Mouse (Mus musculus): Measurements from ENCODE around the gene Hist2h2bb.
"Not testable (repeated sequence)": the region's sequence is repeated elsewhere in the genome, so short reads cannot be mapped to it uniquely, and the experiment has no call there.

The Hist2h2bb gene

DNA sequence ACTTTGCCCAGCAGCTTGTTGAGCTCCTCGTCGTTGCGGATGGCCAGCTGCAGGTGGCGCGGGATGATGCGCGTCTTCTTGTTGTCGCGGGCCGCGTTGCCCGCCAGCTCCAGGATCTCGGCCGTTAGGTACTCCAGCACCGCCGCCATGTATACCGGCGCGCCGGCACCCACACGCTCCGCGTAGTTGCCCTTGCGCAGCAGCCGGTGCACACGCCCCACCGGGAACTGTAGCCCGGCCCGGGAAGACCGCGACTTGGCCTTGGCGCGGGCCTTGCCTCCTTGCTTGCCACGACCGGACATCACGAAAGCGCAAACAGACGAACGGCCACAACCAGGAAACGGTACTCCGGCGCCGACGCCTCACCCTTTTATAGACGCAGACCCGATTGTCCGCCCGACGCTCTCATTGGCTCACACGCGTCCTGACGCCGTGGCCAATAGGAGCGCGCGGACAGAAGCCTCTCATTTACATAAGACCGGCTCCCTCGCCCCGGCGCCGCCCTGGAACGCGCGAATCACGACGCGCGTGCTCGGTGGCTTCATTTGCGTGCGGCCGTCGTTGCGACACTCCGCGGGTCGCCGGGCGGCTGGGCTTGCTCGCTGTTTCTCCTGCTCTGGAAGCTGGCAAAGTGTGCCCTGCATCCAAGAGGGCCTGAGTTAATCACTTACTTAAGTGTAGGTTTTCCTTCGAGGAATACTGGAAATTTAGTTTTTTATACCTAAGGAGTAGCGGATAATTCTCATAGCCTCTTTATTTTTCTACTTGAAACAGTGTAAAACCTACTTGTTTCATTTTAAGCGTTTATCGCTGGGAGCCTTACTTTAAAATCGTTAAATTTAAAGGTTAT lies 29.4 kb upstream of the Hist2h2bb start, which contains the start of gene Hist2h2aa2:
TSS of gene Hist2h2aa2 (minus strand) at position 328 of the 850 bp plus-strand sequence.
- peak; percentile 96 to 100 for DNase-seq (ENCODE audit: low spot score in 2 of 2)

DNA sequence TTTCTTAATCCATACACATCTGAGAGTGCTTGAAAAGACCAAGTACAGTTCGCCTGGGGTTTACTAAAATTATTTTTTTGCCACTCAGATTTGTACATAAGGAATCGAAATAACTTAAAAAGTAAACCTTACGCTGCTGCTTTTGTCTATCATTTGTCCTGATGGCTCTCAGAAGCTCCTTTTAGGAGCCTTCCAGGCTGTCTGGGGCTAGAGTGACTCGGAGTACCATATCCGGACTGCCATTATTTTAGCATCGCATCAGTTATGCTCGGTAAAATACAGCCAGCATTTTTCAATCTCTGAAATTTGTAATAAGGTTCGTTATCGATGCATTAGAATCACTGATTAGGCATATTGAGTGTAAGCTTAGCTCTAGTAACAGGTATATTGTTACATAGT lies 28.8 kb upstream of the Hist2h2bb start:
- DNase-seq (ENCODE audit: low spot score in 2 of 2), result no peak

DNA sequence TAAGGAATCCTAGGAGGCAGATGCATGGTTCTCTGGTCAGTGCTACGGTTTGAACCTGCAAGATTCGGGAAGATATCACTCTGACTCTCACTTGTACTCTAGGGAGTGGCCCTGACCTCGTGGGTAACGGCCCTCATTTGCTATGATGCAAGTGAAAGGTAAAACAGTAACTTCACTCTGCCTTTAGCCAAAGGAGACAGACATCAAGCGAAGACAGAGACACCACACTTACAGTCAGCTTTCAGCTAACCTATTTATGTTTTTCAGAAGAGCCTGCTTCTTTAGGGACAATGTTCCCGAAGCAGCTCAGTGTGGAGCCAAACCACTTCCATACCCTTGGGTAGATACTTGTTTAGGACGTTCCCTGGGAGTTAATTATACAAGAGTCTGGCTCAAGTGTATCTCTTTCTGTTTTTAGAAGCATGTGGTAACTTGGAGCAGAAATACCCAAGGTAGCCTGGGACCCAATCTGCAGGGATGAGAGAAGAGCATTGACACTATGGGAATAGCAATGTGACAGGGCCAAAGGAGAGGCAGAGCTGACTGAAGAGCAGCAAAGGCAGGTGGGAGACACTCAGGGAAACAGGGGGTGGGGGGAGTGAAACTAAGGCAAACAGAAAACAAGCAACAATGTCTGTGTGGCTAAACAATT lies 25.5 kb upstream of the Hist2h2bb start:
- DNase-seq (ENCODE audit: low spot score in 2 of 2), result peak in 1 of 2 experiments; percentile 30

DNA sequence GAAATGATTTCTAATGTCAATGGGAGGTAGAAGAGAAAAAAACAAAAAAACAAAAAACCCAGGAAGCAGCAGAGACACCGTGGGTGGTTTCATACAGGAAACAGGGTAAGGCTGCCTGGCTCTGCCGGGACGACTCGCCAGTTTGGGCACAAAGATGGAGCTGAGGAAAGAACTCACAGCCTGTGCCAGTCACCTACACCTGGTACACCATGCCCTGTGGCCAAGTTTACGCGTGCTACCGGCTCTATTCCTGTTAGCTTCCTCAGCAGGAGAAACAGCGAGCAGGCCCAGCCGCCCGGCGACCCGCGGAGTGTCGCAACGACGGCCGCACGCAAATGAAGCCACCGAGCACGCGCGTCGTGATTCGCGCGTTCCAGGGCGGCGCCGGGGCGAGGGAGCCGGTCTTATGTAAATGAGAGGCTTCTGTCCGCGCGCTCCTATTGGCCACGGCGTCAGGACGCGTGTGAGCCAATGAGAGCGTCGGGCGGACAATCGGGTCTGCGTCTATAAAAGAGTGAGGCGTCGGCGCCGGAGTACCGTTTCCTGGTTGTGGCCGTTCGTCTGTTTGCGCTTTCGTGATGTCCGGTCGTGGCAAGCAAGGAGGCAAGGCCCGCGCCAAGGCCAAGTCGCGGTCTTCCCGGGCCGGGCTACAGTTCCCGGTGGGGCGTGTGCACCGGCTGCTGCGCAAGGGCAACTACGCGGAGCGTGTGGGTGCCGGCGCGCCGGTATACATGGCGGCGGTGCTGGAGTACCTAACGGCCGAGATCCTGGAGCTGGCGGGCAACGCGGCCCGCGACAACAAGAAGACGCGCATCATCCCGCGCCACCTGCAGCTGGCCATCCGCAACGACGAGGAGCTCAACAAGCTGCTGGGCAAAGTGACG lies 24.3 kb upstream of the Hist2h2bb start, which contains the start of gene Hist2h2aa1:
TSS of gene Hist2h2aa1 (plus strand) at position 495 of the 884 bp plus-strand sequence.
- DNase-seq (ENCODE audit: low spot score in 2 of 2), result peak; percentile 86 to 93

DNA sequence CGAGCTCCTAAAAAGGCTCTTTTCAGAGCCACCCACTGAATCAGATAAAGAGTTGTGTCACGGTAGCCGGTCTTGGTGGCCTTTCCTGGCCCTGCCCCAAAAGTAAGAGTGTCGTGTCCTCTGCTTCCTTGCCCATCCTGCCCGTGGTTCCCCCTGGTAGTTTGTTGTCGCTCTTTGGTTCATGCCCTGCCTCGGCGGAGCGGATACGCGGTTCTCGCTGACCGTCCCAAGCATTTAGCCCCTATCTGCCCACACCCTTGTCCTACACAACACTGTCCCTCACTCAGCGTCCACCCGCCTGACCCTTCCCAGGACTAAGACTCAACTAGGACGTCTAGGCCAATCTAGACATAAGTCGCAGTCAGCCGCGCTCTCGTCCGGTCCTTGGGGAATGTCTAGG lies 23.5 kb upstream of the Hist2h2bb start:
- peak in 1 of 2 experiments; percentile 51 for DNase-seq (ENCODE audit: low spot score in 2 of 2)

DNA sequence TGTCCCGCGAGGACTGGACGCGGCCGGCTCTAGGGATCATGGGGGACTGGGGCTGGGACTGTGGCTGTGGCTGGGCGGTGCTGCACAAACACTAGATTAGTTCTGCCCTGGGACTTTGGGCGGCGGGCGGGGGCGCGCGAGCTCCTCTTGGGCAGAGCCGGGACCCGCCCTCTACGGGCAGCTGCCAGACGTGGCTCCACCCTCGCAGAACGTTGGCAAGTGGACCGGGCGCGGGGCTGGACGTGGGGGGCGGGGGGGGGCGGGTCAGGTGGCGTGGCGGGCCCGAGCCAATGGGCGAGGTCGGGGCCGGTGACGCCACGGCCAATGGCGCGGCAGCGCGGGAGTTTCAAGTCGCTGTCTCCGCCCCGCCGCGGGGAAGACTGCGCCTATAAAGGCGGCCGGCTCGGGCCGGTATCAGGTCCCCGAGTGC lies 23.1 kb upstream of the Hist2h2bb start, which contains the start of gene Hist2h3c1:
TSS of gene Hist2h3c1 (plus strand) at position 259 of the 430 bp plus-strand sequence.
- not testable (repeated sequence) for DNase-seq (ENCODE audit: low spot score in 2 of 2)

DNA sequence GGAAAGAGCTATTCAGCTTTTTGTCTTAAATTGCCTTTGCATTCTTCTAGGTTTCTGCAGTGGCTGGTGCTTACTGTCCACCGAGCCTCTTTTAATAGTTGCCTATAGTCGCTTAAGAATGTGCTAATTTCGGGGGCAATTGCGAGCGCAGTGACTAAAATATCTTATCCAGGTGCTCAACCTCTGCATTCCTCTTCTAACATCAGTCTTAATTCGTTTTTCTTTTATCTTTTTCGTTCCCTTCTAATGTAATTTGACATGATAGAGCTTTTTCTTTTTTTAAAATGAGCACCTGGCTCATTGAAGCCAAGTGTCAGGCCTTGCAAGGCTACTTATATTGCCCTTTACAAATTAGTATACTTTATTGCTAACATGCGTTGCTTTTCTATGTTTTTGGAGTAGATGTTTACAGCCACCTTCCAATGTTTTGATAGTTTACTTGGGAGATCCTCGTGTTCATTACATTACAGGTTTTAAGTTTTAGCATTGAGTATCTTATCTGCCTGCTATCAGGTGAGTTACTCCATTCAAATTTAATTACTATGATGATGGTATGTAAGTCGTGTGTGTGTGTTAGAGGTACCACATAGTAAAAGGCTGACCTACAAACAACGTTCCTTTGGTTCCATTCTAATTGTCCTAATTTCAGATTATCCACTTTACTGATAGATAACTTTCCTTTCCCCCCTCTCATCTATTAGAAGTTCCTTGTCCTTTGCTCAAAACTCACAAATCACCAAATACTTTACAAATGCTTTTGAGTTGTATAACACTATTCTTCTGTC lies 22.0 kb upstream of the Hist2h2bb start:
- DNase-seq (ENCODE audit: low spot score in 2 of 2), result peak in 1 of 2 experiments; percentile 25

DNA sequence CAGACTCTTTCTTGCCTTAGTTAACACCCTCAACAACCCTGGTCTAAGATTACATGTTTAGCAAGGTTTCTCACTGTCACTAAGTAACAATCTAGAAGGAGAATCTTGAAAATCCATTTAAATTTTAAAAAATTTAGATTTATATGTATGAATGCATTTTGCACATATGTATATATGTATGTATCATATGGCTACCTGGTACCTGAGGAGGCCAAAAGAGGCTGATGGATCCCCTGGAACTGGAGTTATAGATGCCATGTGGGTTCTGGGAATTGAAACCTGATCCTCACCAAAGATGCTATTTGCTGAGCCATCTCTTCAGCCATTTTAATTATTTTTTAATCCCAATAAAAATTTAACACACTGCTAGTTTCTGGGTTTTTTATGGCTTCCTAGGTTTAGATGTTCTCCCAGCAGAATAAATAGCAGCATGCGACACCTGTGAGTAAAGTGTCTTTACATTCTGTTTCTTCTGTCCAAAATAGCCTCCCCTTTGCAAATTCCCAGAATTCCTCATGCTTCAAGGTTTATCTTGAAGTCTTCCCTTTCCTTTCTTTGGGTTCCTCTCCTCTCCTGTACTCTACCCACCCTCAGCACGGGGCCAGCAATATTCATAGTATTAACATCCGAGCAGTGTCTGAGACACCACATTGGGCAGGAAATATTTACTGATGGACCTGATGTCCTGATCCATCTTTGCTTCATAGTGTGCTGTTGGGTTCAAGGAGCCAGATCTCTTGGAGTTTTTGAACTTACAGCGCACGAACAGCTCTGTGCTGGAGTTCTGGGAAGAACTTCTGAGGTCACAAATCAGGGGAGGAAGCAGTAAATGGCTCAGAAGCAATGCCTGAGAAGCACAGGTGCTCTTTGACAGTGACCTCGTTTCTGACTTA lies 21.2 kb upstream of the Hist2h2bb start:
- DNase-seq (ENCODE audit: low spot score in 2 of 2), result peak in 1 of 2 experiments; percentile 45

DNA sequence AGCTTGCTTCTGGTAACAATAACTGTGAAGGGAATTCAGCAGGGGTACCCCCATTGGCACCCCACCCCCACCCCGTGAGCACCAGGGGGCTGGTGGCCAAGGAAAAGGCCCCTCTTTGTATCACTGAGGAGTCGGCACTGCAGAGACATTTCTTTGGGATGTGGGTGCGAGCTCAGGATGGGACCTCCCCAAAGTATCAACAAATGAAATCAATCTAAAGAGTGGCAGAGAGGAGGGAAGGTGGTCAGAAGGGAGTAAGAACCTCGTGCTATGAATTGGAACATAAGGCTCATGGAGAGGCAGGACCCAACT lies 20.6 kb upstream of the Hist2h2bb start:
- DNase-seq (ENCODE audit: low spot score in 2 of 2), result no peak

DNA sequence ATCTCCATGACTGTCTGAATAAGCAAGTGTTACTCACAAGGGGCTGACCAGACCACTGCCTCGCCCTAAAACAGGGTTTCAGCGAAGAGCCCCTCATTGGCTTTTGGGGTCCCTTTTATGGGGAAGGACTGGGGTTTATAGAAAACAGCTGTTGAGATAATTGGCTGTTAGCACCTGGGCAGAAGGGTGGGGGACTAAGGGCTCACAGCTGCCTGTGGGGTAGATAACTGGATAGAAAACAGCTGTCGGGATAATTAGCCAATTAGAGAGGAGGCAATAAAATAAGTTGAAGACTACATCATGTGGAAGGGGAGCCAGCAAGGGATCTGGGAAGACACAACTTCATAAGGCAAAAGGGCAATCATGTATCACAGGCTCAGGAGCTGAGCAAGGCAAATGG lies 18.7 kb upstream of the Hist2h2bb start:
- DNase-seq (ENCODE audit: low spot score in 2 of 2), result no peak

DNA sequence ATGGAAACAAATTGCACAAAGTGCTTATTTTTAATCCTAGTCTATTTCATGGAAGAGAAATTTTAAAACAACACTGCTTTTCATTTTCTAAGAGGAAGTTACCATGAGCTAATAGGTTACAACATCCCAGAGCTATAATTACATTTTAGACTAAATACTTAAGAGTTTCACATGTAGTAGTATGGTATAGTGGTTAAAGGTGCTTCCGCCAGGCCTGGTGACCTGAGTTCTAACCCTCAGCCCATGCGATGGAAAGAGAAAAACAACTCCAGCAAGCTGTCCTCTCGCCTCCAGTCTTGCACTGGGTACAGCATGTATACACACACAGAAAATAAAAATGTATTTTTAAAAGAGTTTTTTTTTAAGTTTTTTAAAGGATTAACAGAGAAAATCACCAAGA lies 17.8 kb upstream of the Hist2h2bb start:
- no peak for DNase-seq (ENCODE audit: low spot score in 2 of 2)

DNA sequence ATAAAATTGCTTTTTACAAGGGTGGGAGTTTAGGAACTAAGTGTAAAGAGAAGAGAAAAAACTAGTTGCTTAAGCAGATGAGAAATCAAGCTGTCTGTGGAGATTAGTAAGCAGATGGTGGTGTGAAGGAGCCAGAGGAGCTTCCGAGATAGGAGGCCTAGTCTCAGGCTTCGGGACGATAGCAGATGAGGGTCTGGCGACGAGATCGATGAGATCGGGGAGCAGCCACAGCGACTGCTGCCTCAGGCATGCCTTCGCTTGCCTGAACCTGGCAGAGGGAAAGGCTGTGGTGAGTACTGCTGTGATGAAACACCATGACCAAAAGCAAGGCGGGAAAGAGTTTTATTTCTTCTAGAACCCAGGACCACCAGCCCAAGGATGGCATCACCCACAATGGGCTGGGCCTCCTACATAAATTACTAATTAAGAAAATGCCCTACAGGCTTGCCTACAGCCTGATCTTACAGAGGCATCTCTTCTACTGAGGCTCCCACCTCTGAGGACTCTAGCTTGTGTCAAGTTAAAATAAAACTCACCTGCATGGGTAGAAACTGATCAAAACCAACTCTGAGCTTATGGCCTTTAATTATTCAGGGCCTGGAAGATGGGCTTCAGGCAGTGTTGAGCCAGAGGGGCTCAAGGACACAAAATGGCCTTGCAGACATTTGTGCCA lies 14.7 kb upstream of the Hist2h2bb start:
- DNase-seq (ENCODE audit: low spot score in 2 of 2), result peak in 1 of 2 experiments; percentile 57

DNA sequence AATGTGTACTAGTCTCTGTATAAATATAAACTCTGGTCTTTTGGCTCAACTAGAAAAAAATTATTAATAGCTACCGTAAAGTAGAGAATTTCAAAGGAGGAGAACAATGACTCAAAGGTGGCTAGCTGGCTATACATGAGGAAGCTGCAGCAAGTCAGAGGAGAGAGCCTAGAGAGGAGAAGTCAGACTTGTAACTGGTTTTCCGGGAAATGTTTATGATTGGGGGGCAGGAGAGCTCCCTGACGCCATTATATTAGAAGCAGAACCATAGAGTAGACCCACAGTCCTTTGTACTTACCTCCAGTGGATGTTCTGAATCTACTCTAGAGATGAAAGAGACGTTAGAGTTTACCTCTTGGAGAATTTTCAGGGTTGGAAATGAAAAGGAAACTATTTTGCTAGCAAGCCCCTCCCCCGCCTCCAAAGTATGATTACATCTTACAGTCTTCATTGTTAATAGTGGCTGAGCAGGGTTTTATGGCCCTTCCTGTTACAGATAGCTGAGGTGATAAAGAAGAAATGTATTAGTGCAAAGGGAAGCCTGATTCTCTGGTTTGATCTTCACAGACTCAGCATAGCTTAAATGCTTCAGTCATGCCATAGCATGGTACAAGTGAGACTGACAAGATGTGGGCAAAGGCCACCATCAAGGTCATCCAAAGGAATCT lies 13.5 kb upstream of the Hist2h2bb start:
- DNase-seq (ENCODE audit: low spot score in 2 of 2), result no peak

DNA sequence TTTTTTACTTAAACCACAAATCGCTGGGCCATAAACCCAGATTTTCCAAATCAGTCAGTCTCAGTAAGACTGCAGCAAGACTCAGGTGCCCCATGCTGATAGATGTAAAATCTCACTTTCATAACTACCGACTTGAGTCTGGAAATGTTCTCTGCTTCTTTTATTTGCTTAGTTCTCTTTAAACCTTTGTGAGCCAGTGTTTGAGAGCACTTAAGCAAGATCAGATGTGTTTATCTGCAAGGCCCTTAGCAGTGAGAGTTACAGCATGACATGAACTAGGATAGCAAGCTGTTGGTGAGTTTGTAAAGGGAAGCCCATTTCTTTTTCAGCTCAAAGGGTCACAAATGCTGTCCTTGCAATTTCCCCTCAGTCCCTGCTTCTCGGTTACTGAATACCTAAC lies 12.4 kb upstream of the Hist2h2bb start:
- no peak for DNase-seq (ENCODE audit: low spot score in 2 of 2)

DNA sequence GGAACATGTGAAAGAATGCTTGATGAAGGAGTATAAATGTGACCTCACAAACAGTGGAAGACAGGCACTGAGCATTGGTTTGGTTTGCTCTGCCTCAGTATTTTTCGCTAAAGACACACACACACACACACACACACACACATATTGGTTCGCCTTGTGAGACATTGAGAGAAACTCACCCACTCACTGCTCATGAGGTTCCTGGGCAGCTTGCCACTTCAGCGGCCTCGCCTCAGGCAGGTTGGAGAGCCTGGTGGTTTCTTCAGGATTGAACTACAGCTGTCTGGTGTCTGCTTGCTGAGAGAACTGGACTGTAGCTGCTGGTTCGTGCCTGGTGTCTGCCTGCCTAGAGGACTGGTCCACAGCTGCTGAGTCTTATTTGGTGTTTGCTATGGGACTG lies 9.3 kb upstream of the Hist2h2bb start:
- no peak for DNase-seq (ENCODE audit: low spot score in 2 of 2)

DNA sequence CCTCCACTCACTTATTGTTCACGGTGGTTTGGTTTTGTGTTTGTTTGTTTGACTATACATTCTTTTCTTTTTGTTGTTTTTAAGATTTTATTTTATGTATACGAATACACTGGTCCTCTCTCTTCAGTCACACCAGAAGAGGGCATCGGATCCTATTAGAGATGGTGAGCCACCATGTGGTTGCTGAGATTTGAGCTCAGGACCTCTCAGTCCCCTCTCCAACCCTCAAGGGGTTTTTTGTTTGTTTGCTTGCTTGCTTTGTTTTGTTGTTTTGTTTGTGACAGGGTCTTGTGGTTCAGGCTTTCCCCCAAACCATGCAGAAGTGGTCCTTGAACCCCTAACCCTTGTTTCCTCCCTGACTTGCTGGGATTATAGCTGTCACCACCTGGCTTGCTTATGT lies 7.9 kb upstream of the Hist2h2bb start:
- DNase-seq (ENCODE audit: low spot score in 2 of 2), result no peak

DNA sequence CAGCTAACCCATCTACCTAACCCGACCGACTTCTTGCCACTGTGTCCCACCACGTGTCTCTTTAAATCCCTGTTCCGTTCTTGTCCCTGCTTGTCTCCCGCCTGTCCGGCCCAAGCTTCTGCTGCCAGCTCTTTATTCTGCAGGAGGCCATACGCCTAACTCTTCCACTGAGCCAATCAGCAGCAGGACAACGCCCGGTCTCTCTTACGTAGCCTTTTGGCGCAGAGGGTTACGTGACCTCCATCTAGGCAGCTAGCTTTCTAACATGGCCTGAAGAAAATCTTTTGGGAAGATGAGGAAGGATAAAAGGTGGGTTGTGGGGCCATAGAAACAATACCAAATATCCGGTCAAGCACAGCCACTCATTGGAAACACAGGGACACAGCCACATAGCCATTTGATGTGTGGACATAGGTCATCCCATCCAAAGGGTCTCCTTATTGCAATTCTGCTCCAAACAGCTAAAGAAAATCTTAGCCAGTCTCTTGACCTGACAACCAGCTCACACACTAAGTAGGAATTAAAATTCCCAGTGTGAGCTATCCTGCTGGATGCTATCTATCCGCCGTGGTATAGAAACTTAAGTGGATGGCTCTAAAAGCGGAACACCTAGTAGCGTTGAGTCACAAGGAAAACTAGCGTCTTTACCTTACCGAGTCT lies 7.2 kb upstream of the Hist2h2bb start:
- peak; percentile 74 to 84 for DNase-seq (ENCODE audit: low spot score in 2 of 2)

DNA sequence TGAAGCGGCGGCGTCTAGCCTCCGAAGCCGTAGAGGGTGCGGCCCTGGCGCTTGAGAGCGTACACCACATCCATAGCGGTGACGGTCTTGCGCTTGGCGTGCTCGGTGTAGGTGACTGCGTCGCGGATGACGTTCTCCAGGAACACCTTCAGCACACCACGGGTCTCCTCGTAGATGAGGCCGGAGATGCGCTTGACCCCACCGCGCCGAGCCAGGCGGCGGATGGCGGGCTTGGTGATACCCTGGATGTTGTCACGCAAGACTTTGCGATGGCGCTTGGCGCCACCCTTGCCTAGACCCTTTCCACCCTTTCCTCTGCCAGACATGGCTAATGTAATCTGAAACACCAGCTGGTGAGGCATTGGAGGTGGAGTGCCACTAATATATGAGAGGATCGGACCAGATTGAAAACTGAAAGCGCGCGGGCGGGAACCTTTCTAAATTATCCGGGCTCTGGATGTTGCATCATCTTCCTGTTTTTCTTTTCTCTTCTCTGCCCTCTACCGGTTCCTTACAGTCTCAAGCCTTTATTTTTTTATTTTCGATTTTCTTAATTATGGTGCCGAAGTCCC lies 6.5 kb upstream of the Hist2h2bb start, which contains the start of gene Hist2h4:
TSS of gene Hist2h4 (minus strand) at position 333 of the 572 bp plus-strand sequence.
- DNase-seq (ENCODE audit: low spot score in 2 of 2), result peak; percentile 96 to 99

Data from spleen, postnatal 10 days (tissue).